Mouse (Mus musculus) monocyte, adult 2 months (primary cell): ENCODE measurements at regions not wholly inside any gene's neighbourhood (a gene's known extent, or its start where the extent isn't known, plus 50 kb on each side); places are given as distances from the start of the nearest gene placed in this dataset.
A peak's percentile ranks its signal among the peaks of the same experiment; 100 is the strongest.

Experiments
- DNase-seq, 2 experiments: peaks; one replicate each; pipeline ENCODE4 v3.0.0; 2022; ENCODE audit warnings: low spot score in 2 of 2, low read depth in 1 of 2

DNA sequence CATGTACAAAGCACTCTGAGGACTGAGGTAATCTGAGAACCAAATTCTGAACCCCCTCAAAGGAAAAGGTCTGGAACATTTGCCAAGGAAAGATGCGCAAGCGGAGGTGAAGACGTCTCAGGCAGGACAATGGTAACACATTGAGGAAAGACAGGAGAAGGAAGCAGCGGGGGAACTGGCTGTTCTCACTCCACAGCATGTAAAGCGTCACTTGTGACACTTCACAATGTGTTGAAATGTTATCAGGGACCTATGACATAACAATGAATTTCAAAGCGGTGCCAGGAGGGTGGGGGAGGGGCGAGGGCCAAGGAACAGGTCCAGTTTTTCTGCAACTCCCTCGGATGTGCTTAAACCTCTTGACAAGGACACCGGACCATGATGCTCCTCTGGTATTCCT lies 515.3 kb upstream of the Adgrl2 start:
- no peak for DNase-seq

DNA sequence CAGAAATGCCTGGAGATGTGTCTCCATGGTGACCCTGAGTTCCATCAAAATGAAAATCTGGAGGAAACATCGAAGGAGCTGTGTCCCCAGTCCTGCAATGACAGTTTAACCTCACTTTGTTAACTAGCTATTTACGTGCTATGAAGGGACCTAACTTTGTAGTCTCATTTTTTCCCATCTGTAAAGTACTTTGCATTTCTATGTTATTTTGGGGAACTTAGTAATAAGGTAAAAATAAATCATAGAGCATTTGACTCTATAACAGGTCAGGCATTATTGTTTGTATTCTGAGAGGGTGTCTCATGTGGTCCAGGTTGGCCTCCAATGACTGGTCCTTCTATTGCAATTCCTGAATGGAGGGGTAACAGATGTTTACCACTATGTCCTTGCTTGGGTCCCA lies 513.6 kb upstream of the Adgrl2 start:
- no peak for DNase-seq

DNA sequence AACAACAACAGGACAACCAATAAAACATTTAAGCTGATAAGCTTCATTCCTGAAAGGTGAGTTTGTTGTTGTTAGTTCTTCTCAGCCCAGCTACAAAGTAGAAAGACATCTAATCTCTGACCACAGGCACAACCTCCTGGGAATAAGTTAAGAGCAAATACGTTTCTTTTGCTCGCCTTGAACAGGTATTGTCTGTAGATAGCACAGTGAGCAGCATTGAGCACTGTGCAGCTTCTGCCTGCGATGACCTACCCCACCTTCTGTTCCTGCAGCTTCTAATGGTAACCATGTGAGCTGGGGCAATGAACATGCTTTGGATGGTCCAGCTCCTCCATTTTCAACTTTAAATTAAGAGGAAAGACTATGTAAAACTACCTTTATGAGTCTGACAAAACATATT lies 509.8 kb upstream of the Adgrl2 start:
- DNase-seq: no peak

DNA sequence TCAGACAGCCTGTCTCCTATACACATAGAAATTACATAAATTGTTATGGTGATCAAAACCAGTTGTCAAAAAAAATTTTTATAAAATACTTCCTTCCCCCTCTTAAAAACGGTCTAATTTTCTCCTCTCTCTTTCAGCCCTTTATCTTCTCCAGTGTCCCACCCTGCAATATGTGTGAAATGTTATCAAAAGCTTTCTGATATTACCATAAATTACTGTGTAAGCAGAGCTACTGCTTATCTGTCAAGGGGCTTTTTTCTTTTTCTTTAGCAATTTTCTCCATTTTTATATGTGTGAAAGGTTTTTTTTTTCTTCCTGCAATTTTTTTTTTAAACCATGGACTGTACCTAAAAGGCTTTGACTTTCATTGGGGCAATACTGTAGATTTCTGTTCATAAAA lies 508.4 kb upstream of the Adgrl2 start:
- no peak for DNase-seq

DNA sequence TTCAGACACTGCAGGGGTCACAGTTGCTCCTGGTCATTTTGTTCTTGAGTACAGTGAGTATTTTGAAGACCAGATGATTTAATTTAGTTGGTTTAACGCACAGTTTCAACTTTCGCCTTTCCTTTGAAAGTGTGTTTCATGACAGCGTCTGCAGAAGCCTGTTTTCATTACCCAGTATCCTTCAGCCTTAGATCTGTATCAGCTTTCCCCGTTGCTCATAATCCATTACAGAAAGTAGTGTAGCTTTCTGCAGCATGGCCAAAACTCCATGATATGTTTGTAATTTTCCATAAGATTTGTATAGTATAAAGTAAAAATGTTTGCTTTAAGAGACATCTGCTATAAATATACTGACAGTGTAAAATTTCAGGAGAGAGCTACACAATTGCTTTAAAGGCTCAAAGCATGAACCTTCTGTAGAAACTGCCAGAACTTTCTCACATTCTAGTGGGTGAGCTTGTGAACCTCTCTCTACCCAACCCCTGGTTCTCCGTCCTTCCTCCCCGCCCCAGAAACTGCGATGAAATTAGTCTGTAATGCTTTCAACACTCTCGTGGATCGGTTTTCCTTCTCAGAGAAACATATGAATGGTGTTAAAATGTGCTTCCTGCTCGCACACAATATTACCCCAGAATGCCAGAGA lies 506.6 kb upstream of the Adgrl2 start:
- no peak for DNase-seq

DNA sequence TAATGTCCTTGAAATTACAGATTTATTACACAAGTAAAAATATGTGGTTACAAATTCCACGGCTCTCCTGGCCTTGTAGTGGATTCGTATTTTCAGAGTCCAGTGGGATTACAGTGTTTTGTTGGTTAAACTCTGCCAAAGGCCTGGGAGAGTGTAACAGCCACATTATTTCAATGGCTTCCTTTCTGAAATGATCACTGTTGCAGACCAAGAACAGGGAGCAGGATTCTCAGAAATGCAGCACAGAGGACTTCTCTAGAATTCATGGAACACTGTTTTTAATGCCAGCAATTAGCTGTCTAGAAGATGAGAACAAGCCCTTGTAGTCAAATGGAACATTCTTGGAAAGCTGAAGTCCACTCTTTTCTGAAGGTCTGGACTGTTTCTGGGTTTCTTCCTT lies 505.8 kb upstream of the Adgrl2 start:
- DNase-seq: no peak

DNA sequence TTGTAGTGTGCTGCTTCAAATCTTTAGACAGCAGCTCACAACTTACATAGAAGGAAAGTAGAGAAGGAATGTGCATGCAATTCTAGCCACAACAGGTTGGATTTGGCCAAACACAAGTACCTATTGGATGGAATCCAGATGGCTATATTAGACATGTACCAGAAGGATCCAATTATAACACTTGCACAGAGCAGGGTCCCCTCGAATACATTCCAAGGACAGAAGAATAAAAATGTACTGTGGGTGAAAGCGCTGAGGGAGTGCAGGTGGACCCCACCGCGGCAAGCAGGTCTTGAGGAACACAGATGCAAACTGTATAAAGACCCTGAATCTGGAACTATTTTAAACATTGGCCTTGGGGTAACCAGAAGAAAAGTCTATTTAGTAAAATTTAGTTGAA lies 497.8 kb upstream of the Adgrl2 start:
- no peak for DNase-seq

DNA sequence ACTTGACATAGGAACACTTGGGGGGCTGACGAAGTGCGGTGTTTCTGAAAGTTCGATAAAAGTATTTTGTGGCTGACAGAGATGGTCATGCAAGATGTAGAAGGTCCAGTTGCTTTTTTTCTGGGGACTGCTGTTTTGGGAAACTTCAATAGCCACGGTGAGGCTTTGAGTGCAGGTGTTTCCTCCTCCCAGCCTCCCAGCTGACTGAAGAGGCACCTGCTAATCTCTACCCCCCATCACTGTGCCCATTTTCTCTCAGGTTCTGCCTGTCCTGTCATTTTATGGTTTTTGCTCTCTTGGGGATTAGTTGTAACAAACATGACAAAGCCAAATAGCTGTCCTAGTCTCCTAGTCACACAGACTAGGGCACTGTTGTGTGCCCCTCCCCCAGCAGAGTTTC lies 495.1 kb upstream of the Adgrl2 start:
- DNase-seq: no peak

DNA sequence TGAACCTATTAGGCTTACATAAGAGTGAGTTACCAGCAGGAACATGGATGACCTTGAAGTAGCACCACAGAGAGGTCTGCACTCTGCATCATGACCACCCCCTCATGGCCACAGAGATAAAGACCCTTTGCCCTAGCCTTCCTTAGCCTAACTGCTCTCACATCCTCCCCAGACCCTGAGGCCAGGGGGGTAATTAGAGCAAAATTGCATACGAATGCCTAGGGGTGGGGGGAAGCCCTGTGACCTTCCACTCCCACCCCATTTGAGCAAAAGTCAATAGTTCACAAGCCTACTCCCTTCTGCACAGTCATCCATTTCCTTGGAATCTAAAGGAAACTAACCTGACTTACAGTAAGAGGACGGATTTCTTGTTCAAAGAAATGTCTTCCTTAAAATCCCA lies 494.0 kb upstream of the Adgrl2 start:
- no peak for DNase-seq

DNA sequence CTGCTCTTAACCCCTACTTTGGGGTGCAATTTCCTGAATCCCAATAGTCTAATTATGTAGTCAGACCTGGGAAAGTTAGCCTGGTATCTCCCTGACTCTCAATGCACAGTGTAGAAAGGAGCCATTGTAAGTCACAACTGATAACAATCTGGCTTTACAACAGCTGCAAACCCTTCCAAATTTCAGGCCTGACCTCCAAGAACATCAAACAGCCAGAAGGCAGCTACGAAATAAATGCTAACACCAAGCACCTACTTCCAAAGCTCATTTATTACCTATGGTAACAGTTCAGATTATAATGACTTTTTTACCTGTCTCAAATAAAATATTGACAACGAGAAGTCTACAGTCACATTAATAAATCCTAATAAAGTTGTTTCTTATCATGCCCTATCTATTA lies 485.8 kb upstream of the Adgrl2 start:
- DNase-seq: no peak

DNA sequence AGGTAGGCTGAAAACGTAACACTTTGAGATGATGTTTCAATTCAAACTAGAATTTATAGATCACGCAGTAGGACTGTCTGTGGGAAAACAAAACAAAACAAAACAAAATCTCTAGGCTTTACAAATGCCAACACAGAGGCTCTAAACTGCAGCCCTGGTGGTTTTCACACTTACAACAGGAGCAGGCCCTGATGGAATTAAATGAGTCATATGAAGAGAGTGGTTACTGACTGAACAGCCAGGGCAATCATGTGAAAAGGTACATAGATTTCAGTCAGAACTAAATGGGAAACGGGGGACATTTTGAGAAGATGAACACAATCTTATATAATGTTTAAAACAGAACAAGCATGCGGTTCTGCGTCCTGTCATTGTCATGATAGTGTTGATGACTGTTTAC lies 476.6 kb upstream of the Adgrl2 start:
- DNase-seq: no peak

DNA sequence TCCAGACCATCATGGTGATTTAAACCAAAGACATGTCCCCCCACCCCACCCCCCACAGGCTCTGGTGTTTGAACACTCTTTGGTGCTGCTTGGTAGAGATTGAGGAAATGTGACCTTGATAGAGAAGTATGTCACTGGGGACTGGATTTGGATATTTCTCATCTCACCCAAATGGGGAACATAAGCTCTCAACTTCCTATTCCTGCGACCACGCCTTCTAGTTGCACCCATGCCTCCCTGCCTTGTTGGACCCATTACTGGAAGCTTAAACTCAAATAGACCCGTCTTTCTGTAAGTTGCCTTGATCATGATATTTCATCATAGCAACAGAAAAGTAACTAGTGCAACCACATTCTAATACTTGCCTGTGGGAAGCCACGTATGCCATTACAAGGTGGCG lies 474.2 kb upstream of the Adgrl2 start:
- peak; percentile 33 to 36 for DNase-seq

DNA sequence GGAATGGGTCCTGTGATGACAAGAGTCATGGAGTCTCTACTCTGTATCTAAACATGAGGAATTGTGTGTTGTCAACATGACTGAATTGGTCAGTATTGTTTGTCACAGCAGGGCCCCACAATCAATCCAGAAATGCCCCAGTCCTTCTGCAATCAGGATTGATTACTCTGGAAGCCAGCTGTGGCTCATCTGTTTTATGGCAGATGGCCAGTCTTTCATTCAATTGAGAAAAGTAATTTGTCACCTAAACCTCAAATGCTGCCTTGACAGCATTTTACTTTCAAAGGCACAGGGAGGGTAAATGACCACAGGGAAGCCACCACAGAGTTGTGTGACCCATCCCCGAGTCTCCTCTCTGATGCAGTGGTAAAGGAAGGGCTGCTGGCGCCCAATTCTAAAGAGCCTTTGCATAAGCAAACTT lies 471.8 kb upstream of the Adgrl2 start:
- DNase-seq: no peak

DNA sequence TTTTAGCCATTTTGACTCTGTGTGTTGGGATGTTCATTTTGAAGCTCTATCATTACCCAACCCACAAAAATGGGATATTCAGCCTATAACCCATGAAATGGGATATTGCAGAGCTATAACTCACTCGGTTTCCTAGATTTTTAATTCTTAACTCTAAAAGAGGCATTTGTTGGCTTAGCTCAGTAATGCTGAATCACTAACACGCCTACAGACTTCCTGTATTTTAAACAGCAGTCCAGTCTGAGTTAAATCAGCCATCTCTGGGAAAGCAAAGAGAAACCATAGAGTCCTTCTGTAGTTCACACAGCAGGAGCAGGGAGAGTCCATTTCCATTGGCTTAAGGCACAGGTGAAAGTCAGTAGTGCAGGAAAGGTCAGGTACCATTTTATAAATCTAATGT lies 471.3 kb upstream of the Adgrl2 start:
- no peak for DNase-seq

DNA sequence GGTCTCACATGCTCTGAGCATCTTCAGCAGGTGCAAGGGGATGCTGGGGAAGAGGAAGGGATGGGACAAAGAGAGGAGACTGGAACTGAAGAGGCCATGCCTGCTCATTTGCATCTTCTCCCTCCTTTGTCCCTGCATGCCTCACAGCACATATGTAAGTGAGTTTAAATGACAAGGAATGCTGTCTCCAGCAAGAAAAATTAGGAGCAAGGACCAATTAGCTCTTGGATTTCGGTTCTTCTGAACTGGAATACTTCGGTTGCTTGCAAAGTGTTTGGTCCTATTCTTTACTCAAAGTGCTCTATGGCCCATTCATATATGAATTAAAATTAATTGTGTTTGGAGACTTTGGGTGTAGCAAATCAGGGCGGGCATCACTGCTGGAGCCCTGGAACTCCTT lies 459.0 kb upstream of the Adgrl2 start:
- DNase-seq: no peak

DNA sequence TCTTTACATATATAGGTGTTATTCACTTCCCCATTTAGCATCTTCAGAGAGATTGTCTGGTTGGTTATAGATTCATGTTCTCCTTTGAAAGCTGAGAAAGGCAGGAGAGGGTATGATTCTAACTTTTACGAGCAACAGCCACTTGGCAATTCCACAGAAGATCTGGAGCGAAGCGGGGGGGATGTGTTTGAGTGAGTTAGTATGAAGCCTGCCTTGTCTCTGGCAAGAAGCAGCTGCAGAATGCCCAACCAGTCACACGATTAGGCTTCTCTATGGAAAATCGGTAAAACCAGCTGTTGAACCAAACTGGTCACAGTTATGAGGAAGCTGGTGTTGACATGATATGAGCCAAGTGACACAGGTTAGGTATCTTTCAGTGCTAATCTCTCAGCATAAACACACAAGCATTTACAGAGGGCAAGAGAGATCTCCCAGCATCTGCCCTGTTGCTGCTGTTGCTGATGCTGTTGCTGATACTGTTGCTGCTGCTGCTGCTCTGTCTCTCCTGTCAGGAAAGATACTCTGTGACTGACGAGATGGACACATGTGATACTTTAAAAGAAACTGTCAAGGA lies 455.7 kb upstream of the Adgrl2 start:
- no peak for DNase-seq

DNA sequence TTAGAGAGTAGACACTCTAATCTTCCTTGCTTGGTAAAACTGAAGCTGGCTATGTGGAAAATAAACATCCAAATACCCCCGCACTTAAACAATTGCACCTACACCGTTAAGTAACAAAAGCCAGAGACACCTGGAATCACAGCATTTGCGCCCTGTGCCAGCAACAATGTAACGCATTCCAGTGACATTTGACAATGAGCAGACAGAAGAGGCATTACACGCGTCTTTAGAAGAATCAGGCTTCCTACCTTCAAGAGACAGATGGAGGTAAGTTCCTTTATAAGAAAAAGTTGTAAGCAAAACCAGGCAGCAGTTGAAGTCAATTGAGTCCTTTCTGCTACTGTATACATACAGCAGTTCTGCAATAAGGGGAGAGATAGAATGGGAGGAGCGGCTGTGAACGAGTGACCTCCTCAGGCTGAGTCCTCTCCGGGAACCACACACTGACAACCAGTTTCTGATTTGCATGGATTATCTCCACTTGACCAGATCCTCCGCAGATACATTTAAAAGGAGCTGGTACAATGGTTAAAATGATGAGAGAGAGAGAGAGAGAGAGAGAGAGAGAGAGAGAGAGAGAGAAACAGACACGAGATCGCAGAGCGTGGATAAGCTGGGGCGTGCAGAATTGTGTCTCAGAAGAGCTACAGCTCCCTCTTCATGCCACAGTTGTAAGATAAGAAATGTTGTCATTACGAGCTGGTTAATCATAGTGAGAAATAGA lies 454.7 kb upstream of the Adgrl2 start:
- no peak for DNase-seq

DNA sequence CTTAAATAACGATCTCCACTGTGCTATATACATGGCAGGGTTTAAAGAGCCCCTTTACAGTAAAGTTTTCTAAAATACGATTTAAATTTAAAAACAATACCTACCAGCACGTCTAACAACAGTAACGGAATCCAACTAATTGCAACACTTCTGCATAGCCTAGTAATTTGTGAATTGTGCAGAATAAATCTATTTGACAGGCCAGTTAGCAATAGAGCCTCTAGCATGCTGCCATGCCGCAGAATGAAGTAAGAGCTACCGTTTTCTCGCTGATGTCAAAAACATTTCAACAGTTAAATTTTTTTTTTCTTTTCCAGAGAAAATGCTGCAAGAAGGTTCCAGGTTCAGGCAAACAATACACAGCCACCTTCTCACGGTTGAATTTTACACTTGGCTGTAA lies 454.0 kb upstream of the Adgrl2 start:
- no peak for DNase-seq

DNA sequence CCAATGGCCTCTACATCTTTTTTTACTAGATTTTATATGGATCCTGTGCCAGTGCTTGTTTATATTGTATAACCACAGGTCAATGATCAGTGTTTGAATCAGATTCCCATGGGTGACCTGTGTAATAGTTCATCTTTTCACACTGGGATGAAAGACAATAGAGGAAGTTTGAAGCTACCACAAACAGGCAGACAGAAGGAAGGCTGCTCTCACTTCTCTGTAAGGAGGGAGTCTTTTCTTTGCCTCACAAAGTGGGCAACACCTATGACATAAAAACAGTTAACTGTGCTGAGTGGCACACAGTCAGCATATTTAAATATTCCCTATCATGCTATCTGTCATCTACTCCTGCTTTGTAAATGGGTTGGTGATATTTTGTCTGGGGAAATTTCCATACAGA lies 450.9 kb upstream of the Adgrl2 start:
- DNase-seq: no peak

DNA sequence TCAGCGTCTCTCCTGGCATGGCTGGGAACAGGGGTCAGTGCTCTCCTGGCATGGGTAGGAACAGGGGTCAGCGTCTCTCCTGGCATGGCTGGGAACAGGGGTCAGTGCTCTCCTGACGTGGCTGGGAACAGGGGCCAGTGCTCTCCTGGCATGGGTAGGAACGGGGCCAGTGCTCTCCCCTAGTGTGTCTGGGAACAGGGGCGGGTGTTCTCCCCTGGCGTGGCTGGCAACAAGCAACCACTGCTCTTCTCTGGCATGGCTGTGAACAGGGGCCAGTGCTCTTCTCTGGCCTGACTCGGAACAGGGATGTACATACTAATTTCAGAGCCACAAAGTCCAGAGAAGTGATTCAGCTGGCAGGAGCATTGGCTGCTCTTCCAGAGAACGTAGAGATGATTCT lies 447.4 kb upstream of the Adgrl2 start:
- DNase-seq: no peak

DNA sequence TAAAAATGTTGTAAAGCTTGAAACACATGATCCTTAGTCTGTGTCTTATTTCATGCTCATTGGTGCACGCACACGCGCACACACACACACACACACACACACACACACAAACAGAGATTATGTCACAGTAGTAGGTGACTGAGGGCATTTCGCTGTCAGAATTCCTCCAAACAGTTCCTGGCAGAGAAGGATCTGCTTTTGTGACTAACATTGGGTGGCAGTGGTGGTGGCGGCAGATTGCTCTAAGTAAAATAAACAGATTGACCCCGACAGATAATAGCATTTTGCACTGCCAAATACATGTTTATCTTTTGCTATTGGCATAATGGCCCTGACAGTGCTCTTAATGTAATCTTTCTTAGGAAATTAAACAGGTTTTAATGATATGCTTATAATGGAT lies 446.6 kb upstream of the Adgrl2 start:
- no peak for DNase-seq

DNA sequence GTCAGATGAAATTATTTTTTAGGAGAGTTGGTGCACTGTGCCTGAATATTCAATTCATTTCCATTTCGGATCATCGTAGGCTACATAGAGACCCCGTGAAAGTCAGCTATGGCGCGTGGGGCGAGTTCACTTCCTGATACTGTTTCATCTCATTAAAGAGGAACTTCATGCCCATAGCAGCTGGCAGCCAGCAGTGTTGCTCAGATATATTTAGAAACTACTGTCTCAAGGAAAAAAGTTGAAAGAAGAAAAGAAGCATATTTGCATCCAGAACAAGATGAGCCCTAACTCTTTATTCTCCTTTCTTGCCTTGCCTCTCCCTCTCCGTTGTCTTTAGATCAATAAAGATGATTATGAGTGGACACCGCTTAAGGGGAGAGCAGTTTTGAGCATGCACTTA lies 446.1 kb upstream of the Adgrl2 start:
- no peak for DNase-seq

DNA sequence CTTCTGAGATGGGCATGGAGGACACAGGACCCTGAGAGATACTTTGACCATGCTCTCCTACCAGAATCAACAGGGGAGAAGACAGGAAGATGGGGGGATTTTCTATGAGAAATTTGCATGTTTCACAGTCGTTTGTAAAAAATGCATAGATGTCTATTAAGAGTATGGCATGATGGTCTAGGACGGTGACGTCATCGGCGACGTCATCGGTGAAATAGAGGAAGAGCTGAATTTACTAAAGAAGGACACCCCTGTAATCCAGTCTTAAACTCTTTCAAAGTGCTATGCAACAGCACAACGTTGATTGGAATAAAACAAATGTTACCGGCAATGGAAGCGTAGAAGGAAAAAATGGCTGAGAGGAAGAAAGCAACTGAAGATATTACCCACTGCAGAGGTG lies 441.4 kb upstream of the Adgrl2 start:
- DNase-seq: no peak
